ENCODE assay signal across 15 mouse cellular contexts in the genomic region with DNA sequence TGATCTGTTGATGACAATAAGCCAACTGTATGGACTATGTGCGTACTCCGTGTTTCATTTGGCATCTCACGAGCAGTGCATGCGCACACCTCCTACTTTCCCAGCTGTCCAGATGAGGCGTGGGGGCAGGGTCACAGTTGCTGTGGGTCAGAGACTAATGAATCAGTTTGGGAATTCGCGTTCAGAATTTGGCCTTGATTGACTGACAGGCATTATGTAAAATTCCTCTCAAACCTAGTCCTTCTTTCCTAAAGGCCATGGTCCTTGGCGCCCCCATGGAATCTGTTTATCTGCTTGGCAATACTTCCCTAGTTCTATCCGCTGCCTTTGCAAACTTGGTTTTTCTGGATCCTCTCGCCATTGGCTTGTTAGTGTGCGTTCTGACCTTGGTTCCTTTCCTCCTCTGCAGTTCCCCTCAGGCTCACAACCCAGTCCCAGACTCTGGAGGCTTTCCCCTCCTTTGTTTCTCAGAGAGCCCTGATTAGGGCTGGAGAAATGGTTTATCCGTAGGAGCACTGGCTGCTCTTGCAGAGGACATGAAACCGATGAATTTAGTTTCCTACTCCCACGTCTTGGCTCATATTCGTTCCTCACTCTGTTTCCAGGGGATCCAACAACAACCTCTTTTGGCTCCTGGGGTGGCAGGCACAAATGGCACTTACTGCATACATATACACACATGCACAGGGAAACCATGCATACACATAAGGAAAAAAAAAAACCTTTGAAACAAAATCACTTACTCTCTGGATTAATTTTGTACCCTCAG. TPM values are rescaled to one million over a fixed set of nuclear protein-coding genes. Genes with fewer than 3 reads are reported as not detected.
DNase-seq lines count a peak whose midpoint lies in the region; ATAC-seq and TF ChIP-seq lines count a peak whose summit lies in the region.
"Had no signal": no experiment of that assay in that cellular context is flagged by ENCODE, and none has a peak within 500 bp of the region (broad histone marks: within the 10 kb centered on the region; RNA-seq: fewer than 3 reads in every experiment).

No protein-coding gene starts in this region.

- peak; percentile 37 to 46 for DNase-seq in layer of hippocampus, adult 2 months (ENCODE audit: low spot score in 2 of 2)
- DNase-seq in layer of hippocampus, postnatal 10 days (ENCODE audit: low spot score in 2 of 2), result no peak
- DNase-seq in adrenal gland, postnatal 25 days, result peak; percentile 57
- peak; percentile 30 for DNase-seq in layer of hippocampus, adult 8-10 months (ENCODE audit: low spot score in 2 of 2)
- peak; percentile 59 for DNase-seq in telencephalon, adult 2 months (ENCODE audit: low read depth, low spot score)
- no peak for DNase-seq in embryo, embryonic 9.5 days (ENCODE audit: extremely low spot score)
- DNase-seq: cerebellum, postnatal 10 days; forebrain, postnatal 0 days; lung, embryonic 14.5 days had no signal

- no peak overlapping the region for H3K4me3 ChIP-seq in layer of hippocampus, adult 2 months
- H3K4me3 ChIP-seq: heart, embryonic 13.5 days; limb, embryonic 13.5 days had no signal

- H3K27ac ChIP-seq in layer of hippocampus, adult 2 months, result peak overlapping the region; percentile 91
- H3K27ac ChIP-seq: heart, embryonic 13.5 days; hindbrain, postnatal 0 days; kidney, postnatal 0 days; limb, embryonic 13.5 days had no signal

- no peak for ATAC-seq in erythroid progenitor cell, adult 5-6 weeks (replicated peaks; ENCODE audit: low FRiP score, poor library complexity, severe bottlenecking)
- ATAC-seq: forebrain, postnatal 0 days; hindbrain, postnatal 0 days had no signal

- TF ChIP-seq CTCF in layer of hippocampus, adult 2 months (conservative IDR thresholded peaks at IDR 0.05), result no peak

RNA-seq across cellular contexts. Expression of a gene that starts 28.6 kb away (rescaled TPM):
- 10 to 100 TPM; 64.7 to 67.5 TPM for total RNA-seq in layer of hippocampus, adult 2 months (2021)
- total RNA-seq in layer of hippocampus, postnatal 10 days (2021), result 10 to 100 TPM; 58.1 to 68.1 TPM
- 68.3 and 73.5 TPM in 2 replicates for total RNA-seq in adrenal gland, postnatal 25 days (2021)
- 10 to 100 TPM; 64.2 to 76.0 (median 69.9) TPM for total RNA-seq in layer of hippocampus, adult 8-10 months (2022)
- 25.6 and 32.8 TPM in 2 replicates for total RNA-seq in erythroid progenitor cell, adult 5-6 weeks (2015; ENCODE audit: low replicate concordance)
- total RNA-seq in erythroid progenitor cell, adult 5-6 weeks (2017; ENCODE audit: low replicate concordance), result 20.8 and 24.3 TPM in 2 replicates

RNA-seq across cellular contexts. Expression of a gene that starts 46.8 kb away (rescaled TPM):
- 1 to 10 TPM; 2.4 to 4.0 TPM for total RNA-seq in layer of hippocampus, adult 2 months (2021)
- 1 to 10 TPM; 4.8 to 6.5 TPM for total RNA-seq in layer of hippocampus, postnatal 10 days (2021)
- total RNA-seq in adrenal gland, postnatal 25 days (2021), result 1.4 and 2.0 TPM in 2 replicates
- total RNA-seq in layer of hippocampus, adult 8-10 months (2022), result 1 to 10 TPM; 3.7 to 4.7 (median 3.9) TPM
- not detected in 2 replicates for total RNA-seq in erythroid progenitor cell, adult 5-6 weeks (2015; ENCODE audit: low replicate concordance)
- not detected in 2 replicates for total RNA-seq in erythroid progenitor cell, adult 5-6 weeks (2017; ENCODE audit: low replicate concordance)
- total RNA-seq: megakaryocyte-erythroid progenitor cell, adult 5-6 weeks had no signal

Comparison
In these comparisons a context has a peak if more than half of its experiments do, and no peak if none do; other contexts are left out.
1. DNase-seq: peak in layer of hippocampus, adult 2 months (2 of 2), adrenal gland, postnatal 25 days (single experiment), layer of hippocampus, adult 8-10 months (2 of 2) and telencephalon, adult 2 months (single experiment); none in layer of hippocampus, postnatal 10 days (0 of 2) and embryo, embryonic 9.5 days (single experiment).